Mouse (Mus musculus): ENCODE results near the gene Pycr2.
"Not testable (repeated sequence)": the region's sequence is repeated elsewhere in the genome, so short reads cannot be mapped to it uniquely, and the experiment has no call there.

The Pycr2 gene

GRCm38 (mm10) chr1:180904039-180904814 lies at the start of gene Pycr2:
Gene Pycr2, plus strand, starts transcription at chr1:180904293.
- peak; percentile 87 for DNase-seq (ENCODE audit: low spot score)

DNA sequence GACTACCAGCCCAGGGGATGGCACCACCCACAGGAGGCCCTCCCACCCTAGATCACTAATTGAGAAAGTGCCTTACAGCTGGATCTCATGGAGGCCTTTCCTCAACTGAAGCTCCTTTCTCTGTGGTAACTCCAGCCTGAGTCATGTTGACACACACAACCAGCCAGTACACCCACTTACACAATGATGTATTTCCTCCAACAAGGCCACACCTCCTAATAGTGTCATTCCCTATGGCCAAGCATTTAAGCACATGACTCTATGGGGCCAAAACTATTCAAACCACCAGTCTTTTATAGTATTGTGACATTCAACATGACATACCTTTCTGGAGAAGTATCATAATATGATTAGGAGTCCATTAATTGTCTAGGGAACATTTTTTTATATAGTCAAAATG lies 45.3 kb upstream of the Pycr2 start:
- no peak for DNase-seq (ENCODE audit: low spot score)

- DNase-seq (ENCODE audit: low spot score) = no peak
Observed at GRCm38 (mm10) chr1:180860030-180860429, 44.1 kb upstream of the Pycr2 start.

DNA sequence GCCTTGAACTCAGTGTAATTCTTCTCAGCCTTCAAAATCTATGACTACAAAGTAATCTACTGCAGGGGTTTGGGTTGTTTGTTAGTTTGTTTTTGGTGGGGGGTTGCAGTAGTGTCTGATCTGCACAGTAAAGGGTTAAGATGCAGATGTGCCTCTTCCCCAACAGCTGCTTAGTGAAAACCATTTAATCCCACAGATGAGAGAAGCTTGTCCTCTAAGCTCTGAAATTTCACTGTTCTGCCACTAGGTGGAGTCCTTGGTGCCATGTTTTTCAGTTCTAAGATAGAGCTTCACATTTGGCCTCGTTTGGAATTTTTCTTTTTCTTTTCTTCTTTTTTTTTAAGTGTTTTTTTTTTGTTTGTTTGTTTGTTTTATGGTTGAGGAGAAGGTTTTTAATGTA lies 40.5 kb upstream of the Pycr2 start:
- no peak for DNase-seq (ENCODE audit: low spot score)

GRCm38 (mm10) chr1:180866001-180866400 lies 38.1 kb upstream of the Pycr2 start:
- DNase-seq (ENCODE audit: low spot score) = no peak

- no peak for DNase-seq (ENCODE audit: low spot score)
Observed at GRCm38 (mm10) chr1:180870122-180870650, 33.9 kb upstream of the Pycr2 start.

DNA sequence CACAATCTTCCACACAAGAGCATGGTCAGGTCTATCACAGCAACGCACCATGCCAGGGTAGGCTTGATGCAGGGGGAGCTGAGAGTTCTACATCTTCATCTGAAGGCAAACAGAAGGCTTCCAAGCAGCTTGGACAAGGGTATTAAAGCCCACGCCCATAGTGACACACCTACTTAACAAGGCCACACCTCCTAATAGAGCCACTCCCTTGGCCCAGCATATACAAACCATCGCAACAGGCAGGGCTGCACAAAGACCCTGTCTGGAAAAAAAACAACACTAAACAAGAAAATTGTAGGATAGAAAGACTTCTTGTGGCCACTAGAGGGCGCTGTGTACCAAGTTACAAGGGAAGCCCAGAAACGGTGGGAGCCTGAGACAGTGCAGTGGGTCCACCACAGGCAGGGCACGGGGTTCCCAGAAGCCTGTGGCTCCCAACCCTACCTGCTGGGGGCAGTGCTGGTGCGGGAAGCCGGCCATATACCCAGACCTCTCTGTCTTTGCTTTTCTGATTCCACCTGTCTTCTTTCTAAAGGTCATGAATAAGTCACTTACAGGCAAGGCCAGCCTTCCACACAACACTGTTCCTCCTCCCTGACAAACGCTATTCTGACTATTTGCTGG lies 30.1 kb upstream of the Pycr2 start:
- DNase-seq (ENCODE audit: low spot score) = peak; percentile 49

DNA sequence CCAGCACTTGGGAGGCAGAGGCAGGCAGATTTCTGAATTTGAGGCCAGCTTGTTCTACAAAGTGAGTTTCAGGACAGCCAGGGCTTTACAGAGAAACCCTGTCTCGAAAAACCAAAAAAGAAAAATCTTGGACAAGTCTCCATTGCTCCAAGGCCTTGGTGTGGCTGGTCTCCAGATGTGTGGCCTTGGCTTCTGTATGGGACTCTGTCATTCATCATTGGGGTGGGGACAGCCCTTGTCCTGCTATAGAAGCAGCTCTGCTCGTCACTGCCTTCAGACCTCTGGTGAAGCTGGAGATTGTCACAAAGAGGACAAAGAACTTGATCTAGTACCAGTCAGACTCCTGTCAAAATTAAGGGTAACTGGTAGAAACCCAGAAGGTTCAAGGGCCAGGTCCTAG lies 29.5 kb upstream of the Pycr2 start:
- DNase-seq (ENCODE audit: low spot score) = no peak

- no peak for DNase-seq (ENCODE audit: low spot score)
Observed at GRCm38 (mm10) chr1:180875126-180875525, 29.0 kb upstream of the Pycr2 start.

DNA sequence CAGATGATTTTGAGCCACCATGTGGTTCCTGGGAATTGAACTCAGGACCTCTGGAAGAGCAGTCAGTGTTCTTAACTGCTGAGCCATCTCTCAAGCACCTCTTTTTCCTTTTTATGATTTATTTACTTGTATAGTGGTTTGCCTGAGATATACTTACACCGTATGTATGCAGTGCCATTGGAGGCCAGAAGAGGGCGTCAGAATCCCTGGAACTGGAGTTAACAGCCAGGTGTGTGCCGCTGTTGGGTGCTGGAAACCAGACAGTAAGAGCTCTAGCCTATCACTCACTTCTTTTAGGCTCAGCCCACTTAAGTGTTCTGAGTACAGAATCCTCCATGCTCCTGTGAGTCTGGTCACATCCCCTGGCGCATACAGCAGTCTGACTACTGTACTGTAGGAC lies 26.6 kb upstream of the Pycr2 start:
- no peak for DNase-seq (ENCODE audit: low spot score)

- DNase-seq (ENCODE audit: low spot score) = no peak
Observed at GRCm38 (mm10) chr1:180881768-180882167, 22.3 kb upstream of the Pycr2 start.

DNA sequence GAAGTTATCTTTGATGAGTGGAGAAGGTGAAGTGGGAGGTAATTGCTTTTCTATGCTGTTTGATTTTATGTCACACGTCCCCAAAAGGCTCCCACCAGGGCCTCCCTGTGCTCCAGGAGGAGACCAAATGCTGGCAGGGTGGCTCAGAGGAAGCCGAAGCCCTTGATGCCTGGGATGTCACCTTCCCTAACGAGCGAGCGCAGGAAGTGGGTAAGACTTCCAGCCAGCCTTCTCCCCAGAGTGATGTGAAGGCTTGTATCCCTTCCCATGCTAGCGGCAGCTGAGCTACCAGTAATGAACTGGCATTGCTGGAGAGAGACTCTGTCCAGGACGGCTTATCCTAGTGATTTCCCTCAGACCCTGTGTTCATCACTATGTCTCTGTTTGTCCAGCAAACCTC lies 20.4 kb upstream of the Pycr2 start:
- DNase-seq (ENCODE audit: low spot score) = no peak

DNA sequence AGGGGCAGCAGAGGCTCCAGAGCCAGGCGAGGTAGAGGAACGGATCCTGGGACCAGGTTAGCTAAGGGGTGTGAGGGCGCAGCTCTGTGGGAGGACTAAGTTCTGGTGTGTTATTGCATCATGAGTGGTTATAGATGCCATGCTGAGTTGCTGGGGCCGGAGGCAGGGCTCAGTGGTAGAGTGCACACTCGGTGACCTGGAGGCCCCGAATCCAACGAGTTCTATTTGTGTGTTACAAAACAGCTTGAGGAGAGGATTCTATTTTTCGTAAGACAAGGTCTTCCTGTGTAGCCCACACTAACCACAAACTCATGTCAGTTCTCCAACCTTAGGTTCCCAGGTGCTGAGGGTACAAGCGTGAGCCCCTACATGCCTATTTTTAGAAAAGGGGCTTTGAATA lies 19.6 kb upstream of the Pycr2 start:
- no peak for DNase-seq (ENCODE audit: low spot score)

DNA sequence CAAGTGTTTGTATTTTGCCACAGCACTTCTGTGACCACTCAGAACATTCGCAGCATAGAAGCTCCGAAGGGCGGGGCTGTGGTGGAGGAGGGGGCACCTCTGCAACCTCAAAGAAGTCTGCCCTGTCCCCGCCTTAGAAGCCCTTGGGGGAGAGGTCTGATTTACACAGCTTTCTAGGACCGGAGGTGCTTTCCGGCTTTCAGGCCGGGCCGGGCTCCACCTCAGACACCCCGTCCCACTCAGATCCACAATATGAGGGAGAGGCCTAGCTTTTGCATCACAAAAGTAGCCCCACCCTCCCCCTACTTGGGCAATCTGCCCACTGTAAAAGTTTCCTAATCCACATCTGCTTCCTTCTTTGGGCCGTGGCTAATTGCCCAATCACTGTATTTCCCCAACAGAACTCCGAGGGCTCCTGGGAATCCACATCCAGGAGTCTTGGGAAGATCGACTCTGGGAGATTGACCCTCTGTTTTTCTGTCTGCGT lies 15.5 kb upstream of the Pycr2 start:
- peak; percentile 79 for DNase-seq (ENCODE audit: low spot score)

DNA sequence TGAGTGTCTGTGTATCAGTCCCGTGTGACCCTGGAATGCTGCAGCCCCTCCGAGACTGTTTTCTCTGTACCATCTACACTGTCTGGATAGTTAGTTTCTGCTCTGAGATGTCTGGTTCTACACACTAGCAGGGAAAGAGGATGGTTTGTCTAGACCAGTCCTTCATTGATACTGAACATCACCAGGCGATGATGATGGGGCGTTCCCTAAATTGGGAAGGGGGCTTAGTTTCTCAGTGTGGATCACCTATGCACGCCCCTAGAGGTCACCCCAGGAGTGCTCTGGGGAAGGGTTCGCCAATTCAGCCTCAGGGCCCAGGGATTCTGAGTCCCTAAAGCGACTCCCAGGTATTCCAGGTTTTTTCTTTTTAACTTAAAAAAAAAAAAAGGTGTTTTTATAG lies 14.9 kb upstream of the Pycr2 start:
- no peak for DNase-seq (ENCODE audit: low spot score)

GRCm38 (mm10) chr1:180889841-180890240 lies 14.3 kb upstream of the Pycr2 start:
- DNase-seq (ENCODE audit: low spot score) = no peak

GRCm38 (mm10) chr1:180892808-180893207 lies 11.3 kb upstream of the Pycr2 start, which contains the start of gene Lefty2:
Gene Lefty2, plus strand, starts transcription at chr1:180893108.
- no peak for DNase-seq (ENCODE audit: low spot score)

GRCm38 (mm10) chr1:180894088-180894987 lies 9.8 kb upstream of the Pycr2 start:
- DNase-seq (ENCODE audit: low spot score) = not testable (repeated sequence)

DNA sequence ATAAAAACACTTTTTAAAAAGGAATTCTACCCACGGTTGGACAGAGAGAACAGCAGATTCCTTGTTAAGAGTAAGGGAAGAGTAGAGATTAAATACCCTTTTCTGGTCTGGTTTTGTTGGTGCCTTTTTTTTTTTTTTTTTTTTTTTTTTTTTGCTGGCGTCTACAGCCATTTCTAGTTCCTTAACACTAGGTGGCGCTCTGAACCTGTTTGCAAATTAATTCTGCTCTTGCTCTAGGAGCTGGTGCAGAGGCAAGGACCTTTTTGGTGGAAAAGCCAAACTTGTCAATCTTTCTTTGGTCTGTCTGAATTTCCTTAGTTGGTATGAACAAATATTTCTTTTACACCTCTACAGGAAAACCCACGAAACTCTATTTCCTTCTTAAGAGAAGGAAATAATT lies 3.0 kb upstream of the Pycr2 start:
- no peak for DNase-seq (ENCODE audit: low spot score)

- no peak for DNase-seq (ENCODE audit: low spot score)
Observed at GRCm38 (mm10) chr1:180902915-180903314, 1.2 kb upstream of the Pycr2 start.

- DNase-seq (ENCODE audit: low spot score) = no peak
Observed at GRCm38 (mm10) chr1:180903666-180904038, 441 bp upstream of the Pycr2 start.

DNA sequence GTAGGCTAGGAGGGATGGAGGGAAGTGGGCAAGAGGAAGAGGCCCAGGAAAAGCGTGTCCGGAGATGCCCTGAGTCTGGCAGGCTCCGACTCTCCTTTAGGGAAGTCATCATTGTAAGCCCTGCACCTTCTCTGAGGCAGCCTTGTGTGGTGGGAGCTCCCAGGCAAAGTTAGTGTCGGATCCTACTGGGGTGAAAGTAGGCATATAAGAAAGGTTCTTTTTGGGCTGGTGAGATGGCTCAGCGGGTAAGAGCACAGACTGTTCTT lies 655 bp downstream of the Pycr2 start:
- no peak for DNase-seq (ENCODE audit: low spot score)

DNA sequence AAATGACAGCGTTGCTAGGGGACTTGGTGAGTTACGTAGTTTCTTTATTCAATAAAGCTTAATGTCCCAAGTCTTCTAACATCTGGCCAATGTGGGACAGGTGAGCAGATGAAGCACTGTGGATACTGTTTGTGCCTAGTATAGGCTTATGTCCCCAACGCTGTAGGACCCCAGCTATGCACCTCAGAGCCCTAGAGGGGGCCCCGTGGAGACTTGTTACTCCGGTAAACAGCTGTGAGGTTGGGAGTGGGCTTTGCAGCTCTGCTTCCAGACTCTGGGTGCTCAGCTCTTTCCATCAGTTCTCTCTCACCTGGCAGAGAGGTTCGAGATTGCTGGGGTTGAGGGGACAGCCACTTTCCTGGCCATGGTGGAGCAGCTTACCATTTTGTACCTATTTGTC lies 1.2 kb downstream of the Pycr2 start:
- no peak for DNase-seq (ENCODE audit: low spot score)

Measured in urinary bladder, postnatal 25 days (tissue).